Mouse (Mus musculus): ENCODE measurements around the gene Bud31.

DNA sequence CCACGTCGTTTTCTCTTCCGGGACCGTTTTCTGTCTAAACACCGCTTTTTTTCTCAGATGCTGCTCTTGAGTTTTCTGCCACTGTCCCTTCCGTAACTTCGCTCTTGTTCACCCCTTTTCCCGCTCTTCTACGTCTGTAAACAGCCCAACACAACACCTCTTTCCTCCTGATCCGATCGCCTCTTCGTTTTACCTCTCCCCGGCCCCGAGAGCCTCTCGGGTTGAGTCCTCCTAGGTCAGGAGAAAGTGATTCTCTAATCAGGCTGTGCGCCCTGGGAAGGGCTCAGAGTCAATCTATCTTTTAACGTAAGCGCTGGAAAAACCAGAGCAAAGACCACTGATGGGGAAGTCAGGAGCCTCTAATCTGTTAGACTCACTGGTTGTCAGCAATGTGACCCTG lies 449 bp downstream of the Bud31 start:
- TF ChIP-seq CTCF (IDR thresholded peaks at IDR 0.05; ENCODE audit: low read depth) (no peak), EP300 (IDR thresholded peaks at IDR 0.05; ENCODE audit: low read depth) (no peak)

Data from heart, postnatal 0 days (tissue).